Mouse (Mus musculus) heart, adult 18-20 months (tissue): ENCODE measurements around the gene Shisa7. TPM values are rescaled to one million over a fixed set of nuclear protein-coding genes. Genes with fewer than 3 reads are reported as not detected.
"Not testable (repeated sequence)": the region's sequence is repeated elsewhere in the genome, so short reads cannot be mapped to it uniquely, and the experiment has no call there.

Experiments used
- DNase-seq, 2 experiments: peaks; one replicate each; pipeline ENCODE4 v3.0.0; 2021 to 2022; ENCODE audit warnings: mixed read lengths in 1 of 2
- total RNA-seq, 2 experiments: library from RNA; stranded (reverse); gene quantifications; 2 replicates each; pipeline ENCODE4 v1.2.3; 2021

Gene Shisa7
- total RNA-seq, 2 experiments from 2014 or later = not detected

DNA sequence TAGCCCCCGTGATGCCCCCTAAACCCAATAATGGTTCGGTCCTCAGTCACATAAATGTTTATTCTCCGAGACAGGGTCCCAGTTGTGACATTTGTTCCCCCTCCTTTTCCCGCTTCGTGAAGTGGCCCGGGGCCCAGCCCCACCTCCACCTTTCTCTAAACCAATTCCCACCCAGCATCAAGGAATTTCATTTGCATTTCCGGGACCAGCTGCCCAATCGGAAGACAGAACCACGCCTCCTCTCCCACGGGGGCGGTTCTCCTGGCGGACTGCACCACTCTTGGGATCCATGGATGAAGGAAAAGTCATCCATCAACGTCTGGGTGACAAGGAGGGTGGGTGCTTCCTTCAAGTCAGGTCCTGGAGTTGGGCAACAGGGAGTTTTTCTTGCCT is 417 bp upstream of the Shisa7 start:
- peak; percentile 33 to 44 for DNase-seq

DNA sequence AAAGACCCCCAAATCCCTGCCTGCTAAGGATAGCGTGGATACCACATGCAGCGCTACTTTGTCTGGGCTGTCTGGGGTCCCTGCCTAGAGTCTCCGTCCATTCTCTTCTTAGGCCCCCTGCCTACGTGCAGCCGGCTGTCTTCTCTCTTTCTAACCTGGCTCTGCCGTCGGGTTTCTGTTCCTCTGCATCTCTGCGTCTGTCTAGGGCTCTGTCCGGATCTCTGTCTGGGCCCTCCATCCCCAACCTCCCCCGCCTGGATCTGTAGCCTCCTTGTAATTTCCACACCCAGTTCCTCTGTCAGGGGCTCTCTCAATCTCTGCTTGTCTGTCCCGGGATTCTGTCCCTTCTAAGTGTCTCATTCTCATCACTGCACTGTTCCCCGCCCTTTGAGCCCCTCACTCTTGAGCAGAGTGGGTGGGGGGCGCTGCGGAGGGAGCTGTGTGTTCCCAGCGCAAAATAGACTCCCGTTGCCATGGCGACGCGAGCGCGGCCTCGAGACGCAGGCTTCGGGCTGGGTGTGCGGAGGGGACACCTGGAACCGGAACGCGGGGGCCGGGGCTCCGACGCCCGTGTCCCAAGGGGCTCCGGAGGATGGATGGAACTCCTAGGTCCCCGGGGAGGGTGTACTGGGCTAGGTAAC is 772 bp downstream of the Shisa7 start:
- DNase-seq = no peak

DNA sequence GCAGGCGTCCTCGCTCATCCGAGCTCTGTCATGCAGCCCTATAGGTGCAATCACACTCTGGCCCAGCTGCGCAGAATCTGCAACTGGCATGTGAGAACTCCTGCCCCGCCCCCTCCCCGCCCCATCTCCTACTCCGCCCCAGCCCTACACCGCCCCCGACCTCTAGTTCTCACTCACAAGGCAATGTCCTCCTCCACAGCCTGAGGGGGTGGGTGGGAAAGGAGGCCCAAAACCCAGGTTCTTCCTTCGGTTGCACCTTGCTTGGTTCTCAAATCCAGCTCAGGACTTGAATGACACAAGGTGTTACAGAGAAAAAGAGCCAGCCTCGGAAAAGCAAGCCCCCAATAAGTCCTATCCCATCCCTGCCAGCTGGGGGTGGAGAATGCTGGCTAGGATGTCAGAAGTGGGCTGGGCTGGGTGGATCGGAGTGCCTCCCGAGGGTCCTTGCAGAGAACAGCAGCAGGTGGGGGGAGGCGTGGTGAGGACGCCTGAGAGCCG is 1.8 kb downstream of the Shisa7 start:
- no peak for DNase-seq

DNA sequence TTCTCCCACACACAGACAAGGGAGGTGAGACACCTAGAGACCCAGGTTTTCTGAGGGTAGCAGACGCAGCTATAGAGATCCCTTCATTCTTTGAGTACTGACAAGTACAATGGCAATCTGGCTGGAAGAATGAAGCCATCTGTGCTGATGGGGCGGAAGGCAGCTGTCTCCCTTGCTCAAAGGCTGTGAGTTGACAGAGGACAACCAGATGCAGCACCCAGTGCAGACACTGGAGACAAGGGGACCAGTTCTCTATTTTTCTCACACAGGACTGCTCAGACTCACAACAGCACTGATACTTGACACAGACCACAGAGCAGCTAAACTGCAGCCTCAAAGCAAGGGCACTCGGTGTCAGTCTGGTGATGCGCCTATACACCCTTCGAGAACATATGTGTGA is 2.4 kb downstream of the Shisa7 start:
- DNase-seq = no peak

DNA sequence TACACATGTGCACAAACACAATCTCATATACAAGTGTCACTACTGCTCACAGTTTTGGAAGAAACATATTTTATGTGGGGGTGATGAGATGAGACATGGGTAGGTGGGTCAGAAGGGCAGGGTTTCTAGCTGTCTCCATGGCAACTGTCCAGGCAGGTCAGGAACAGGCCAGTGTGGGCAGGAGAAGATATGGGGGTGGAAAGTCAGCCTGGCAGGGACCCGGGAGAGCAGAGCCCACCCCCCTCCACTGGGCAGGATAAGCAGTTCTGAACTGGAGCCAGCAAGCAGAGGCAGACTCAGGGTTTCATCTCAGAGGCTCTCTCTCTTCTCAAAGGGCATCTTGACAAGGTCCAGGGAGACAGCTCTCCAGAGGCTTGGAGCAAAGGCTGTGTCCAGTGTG is 6.9 kb downstream of the Shisa7 start:
- no peak for DNase-seq

DNA sequence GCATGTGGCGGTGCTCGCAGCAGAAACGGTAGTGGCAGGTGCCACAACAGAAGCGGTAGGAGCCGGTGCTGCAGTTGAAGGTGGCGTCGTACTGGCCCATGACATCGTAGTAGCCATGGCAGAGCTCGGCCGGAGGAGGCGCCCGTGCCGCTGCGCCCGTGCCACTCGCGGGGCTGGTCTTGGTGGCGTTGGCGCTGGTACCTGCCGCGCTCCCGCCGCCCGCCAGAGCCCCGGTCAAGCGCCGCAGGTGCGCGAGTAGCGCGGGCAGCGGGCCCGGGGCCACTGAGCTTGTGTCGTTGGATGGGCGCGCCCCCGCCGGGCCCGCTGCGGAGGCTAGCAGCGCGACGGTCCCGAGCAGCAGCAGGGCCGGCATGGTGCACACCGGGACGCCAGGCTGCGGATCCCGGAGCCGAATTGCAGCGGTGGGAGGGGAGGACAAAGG is 8.1 kb downstream of the Shisa7 start:
- DNase-seq = peak; percentile 34 to 46

DNA sequence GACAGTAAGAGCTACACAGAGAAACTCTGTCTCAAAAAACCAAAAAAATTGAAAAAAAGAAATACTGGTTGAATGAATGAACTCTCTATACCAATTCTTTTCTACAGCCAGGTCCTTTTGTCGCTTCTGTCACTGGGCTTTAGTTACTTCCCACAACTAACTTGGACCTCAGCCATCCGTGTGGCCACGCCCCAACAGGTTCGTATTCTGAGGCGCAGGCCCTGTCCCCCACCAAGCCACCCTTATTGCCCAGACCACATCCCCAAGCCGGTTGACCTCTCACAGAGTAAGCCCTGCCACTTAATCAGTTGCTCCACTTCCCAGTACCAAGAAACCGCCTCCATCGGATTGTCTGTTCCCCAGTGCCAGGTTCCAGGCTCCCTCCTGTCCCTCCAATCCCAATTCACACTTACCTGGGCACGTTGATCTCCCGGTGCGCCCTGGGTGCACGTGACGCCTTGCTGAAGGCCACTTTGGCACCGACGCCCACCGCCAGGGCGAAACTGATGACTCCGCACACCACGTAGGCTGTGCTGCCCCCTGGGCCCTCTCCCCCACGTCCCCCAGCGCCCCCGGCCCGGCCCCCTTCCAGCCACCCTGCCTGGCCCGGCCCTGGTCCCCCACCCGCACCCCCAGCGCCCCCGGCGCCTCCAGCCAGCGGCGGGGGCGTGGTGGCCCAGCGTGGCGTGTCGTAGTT is 8.7 kb downstream of the Shisa7 start:
- no peak for DNase-seq

DNA sequence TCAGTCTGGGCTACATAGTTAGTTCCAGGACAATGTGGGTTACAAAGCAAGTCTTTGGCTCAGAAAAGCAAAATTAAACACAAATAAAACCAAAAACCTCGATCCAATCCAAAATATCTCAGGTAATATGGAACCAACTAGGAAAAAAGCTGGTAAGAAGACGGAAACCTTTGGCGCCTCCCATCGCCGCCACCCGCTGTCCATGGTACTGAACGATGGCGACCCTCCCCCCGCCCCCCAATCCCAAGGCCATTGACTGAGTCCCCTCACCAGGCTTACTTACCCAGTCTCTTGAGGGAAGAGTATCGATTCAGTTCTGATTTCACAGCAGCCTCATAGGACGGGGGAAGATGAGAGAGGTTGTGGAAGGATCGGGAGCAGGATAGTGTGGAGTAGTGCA is 14.0 kb downstream of the Shisa7 start:
- no peak for DNase-seq

DNA sequence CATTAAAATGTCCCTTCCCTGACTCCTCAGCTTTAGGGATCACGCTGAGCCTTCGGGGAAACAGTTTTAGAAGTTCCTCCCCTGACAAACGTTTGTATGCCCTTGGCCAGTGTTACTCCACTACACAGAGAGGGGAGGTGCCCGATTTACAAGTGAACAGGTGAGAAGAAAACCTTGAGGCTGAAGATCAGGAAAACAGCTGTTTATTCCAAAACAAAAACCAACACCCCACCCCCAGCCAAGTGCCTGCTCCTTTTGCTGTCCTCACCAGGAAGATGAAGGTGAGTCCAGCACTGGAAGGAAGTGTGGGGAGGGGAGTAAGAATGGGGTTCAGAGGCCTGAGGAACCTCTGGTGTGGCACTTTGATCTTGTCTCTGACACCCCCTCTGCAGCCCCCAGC is 19.1 kb downstream of the Shisa7 start:
- DNase-seq = no peak

DNA sequence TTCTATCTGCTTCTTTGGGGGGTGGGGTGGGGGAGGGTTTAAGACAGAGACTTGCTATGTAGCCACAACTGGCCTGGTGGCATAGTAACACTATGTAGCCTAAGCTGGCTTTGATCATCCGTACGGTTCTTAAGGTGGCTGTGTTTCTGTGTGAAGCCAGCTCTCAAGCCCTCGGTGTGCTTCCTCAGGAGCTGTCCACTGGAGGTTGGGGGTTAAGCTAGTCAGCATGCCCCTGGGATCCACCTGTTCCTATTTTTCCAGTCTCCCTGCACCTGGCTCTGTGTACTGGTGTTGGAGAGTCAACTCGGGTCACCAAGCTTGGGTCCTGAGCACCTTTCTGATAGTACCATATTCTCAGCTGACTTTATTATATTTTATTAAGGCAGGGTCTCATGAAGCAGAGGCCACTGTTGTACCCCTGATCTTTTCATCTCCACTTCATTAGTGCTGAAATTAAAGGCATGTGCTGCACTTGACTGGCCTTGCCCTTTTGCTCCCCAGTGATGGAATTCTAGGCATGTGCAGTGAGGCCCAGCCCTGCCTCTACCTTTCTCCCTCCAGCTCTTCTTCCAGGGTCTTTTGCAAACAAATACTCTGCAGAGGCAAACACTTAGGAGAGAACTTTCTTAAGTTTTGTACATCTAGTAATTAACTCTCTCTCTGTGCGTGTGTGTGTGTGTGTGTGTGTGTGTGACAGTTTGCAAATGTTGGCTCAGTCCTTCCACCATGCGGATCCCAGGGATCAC is 22.2 kb downstream of the Shisa7 start:
- DNase-seq = no peak

DNA sequence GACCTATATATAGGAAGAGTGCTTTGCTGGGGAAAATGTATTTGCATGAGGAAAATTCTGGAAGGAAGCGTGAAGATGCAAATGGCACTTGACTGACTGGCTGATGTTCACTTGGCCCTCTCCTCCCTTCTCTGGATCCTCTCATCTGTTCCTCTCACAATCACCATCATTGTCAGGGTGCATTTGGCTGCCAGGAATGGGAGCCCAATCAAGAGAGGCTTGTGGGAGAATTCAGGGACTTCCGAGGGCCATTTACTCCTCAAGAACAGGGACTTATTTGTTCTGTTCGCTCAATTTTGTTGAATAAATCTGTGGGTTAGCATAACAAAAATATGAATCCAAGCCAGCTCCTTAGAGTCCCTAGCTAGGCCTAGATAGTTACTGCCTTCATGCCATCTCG is 22.8 kb downstream of the Shisa7 start:
- no peak for DNase-seq

DNA sequence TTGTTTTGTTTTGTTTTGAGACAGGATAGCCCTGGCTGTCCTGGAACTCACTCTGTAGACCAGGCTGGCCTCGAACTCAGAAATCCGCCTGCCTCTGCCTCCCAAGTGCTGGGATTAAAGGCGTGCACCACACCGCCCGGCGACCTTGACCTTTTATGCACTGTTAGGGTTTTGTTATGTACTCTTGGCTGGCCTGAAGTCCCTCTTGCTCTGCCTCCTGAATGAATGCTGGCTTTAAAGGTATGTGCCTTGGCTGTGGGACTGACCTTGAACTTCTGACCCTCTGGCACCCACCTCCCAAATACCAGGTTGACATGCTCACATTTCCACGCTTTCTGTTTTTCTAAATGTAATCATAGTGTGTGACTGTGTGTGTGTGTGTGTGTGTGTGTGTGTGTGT is 23.6 kb downstream of the Shisa7 start:
- DNase-seq = not testable (repeated sequence)

DNA sequence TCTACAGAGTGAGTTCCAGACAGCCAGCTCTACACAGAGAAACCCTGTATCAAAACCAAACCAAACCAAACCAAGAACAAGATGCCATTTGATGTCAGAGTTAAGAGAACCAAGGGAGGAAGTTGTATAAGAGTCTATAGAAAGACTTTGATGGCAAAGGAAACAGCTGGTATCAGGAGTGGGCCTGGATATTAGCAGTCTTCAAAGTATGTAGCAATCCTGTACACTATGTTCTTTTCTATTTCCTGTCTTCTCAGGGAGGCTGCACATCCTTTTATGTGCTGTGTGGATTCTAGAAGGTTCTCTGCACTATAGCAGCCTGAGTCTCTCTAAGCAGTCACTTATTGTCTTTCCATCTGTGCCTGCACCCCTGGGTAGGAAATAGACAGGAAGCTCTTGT is 27.9 kb downstream of the Shisa7 start:
- no peak for DNase-seq

DNA sequence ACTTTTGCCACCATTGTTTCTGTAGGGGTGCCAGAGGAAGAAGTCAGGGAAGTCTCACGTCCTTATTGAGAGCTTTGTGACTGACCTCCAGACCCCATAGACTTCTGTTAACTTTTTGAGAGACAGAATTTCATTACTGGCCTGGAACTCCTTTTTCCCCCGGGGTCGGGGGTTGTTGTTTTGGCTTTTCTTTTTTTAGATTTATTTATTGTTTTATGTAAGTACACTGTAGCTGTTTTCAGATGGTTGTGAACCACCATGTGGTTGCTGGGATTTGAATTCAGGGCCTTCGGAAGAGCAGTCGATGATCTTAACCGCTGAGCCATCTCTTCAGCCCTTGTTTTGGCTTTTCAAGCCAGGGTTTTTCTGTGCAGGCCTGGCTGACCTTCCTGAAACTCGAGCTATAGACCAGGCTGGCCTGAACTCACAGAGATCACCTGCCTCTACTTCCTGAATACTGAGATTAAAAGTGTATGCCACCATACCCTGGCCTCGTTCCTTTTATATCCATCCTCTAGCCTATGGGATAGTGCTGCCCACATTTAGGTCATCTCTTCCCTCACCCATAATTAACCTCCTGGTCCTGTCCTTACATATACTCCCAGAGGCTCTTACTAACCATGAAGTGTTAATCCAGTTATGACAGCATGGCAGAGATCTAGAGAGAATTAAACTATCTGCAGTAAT is 31.2 kb downstream of the Shisa7 start:
- DNase-seq = no peak

DNA sequence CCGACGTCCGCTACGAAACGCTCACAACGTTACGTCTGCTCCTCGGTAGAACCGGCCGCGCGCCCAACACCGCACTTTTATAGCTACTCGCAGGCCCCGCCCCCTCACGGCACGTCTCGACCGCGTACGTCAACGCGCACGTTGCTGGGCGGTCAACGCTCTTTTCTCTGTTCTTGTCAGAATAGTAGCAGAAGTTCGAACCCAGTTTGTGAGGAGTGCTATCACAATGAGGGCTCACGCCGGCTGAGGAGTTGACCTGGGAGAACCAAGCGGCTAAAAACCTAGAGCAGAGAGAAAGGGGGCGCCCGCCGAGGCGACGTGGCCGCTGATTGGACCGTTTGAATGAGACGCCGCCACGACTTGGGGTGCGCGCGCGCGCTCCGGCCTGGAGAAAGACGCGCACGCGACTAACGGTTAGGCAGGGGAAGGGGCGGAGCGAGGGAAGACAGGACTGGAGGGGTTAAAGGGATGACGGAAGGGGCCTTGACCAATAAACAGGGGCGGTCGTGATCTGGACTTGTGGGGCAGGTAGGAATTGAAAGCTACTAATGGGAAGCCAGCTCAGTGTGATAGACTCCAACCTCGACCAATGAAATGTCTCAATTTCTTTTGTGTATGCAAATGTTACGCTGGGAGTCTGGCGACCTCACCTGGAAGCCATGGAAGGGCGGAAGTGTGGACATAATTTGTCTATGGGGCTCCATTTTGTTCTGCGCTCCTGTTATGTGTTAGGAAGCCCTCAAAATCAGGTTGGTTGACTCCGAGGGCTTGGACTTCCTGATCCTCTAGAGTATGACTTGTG is 32.0 kb downstream of the Shisa7 start, which contains the start of gene Ube2s:
Ube2s (minus strand) TSS at position 288 of the 802 bp plus-strand sequence.
- peak; percentile 99 to 100 for DNase-seq

DNA sequence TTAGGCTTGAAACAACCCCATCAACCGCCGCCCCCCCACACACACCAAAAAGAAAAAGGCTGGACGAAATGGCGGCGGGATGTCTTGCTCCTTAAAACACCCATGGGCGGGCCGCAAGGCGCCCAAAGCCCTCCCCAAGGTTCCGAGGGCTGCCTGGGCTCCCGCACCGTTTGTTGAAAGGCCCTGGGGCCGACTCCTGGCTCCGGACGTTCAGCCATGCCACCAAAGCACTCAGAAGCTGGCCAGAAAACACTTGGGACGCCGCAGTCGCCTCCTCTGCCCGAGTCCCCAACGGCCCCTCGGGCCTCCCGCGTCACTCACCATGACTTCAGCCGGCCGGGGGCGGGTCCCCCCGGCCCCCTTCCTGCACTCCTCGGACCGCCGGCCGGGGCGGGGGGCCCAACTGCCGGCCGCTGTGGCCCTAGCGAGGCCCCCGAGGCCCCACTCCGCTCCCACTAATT is 32.6 kb downstream of the Shisa7 start:
- DNase-seq = no peak

DNA sequence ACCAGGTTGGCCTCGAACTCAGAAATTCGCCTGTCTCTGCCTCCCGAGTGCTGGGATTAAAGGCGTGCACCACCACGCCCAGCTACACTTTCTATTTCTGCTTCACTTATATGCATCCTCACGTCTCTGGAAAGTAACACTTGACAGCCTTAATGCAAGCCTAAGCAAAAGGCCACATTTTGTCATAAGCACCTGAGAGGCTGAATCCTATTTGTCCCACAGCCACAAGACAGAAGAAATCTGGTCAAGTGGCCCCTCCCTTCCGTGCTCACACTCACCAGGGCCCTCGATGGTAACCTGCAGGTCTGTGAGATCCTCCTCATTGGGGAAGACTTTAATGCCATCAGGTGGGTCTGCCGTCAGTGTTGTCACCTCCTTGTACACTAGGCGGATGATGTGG is 33.4 kb downstream of the Shisa7 start:
- DNase-seq = not testable (repeated sequence)

DNA sequence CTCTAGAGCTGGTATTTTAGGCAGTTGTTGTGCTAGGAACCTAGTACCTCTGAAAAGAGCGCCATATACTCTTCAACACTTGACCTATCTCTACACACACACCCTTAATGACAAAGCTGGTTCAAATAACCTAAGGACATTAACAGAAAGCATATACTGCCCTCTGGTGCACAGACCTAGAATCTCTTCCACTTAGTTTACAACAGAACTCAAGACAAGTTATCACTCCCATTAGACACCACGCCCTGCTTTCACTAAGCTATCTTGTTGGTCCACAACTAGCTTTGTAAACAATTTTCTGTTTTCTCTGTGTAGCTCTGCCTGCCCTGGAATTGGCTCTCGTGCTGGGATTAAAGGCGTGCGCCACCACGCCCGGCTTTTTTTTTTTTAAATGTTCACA is 37.8 kb downstream of the Shisa7 start:
- DNase-seq = peak; percentile 28 to 49

DNA sequence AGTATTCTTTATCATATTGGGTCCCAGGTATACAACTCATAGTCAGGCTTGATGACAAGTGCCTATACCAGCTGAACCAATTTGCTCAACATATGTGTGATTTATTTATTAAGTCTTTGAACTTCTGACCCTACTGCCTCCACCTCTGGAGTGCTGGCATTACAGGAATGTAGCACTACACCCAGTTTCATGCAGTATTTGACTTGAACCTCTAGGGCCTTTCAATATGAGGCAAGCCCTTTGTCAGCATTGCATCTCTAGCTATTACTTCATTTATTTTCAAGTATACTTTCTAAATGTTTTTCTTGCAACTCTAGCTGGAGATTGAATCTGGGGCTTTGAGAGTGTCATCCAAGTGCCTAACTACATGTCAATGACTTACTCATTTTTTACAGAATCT is 42.2 kb downstream of the Shisa7 start:
- DNase-seq = no peak

DNA sequence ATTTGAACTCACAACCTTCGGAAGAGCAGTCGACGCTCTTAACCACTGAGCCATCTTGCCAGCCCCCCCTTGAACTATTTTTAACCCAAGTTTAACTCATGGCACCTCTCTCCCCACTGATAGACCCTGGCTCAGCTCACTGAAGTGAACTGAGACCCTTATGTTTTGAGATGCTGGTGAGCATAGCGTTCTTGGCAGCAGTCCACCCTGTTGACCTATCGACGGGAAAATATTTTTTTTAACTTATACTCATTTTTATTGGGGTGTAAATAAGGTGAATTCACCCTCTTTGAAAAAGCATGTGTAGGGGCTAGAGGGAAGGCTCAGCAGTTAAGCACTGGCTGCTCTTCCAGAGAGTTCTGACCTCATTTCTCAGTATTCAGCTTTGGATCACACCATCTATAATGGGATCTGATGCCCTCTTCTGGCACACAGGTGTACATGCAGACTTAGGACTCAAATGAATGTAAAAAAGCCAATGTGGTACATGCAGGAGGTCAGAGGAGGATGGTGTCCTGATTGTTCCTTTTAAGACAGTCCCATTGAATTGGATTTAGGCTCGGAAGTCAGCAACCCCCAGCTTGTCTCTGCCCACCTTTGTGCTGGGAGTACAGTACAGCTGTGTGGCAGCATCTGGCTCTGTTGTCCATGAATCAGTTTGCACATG is 48.6 kb downstream of the Shisa7 start:
- peak; percentile 38 to 41 for DNase-seq

DNA sequence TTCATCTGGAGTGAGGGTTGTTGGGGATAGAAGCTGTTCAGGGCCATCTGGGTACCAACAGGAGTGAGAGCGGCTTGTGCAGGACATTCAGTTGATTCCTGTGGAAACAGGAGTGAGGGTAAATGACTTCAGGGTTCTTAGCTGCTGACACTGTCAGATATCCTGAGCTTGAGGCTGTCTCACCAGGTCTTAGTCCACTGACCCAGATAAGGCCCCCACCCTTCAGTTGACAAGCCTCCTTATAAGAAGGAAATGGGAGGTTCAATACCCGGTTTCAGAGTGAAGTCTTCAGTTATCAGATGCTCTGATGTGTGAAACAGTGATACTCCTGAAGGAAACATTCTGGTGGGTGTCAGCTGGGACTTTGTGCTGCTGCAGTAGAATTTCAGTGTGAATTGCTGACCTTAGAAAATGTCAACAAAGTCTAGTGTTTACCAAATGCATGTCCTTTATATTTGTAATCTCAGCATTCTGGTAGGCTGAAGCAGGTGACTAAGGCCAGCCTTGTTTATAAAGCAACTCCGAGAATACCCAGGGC is 49.8 kb downstream of the Shisa7 start:
- no peak for DNase-seq
